Mouse (Mus musculus) MEL (cell line): ENCODE data around the gene Ifih1.

Experiments
- CHD2 ChIP-seq: IDR thresholded peaks from 2 replicates; pipeline ENCODE4 v1.6.1; 2011; ENCODE audit warnings: low read length, improper control_type of control experiment
- CTCF ChIP-seq, 3 experiments: IDR thresholded peaks in 2 of 3; conservative IDR thresholded peaks in 1 of 3; 2 replicates each; pipeline ENCODE4 v1.5.1; 2011 to 2012; ENCODE audit warnings: low read length in 3 of 3, low read depth in 2 of 3, mild to moderate bottlenecking in 2 of 3, improper control_type of control experiment in 1 of 3, inconsistent platforms in 1 of 3, mixed read lengths in 1 of 3, moderate library complexity in 1 of 3; ENCODE audit not compliant: control insufficient read depth in 1 of 3, insufficient read depth in 1 of 3, poor library complexity in 1 of 3, severe bottlenecking in 1 of 3
- ELF1 ChIP-seq: IDR thresholded peaks from 2 replicates; pipeline ENCODE4 v1.6.1; 2014; ENCODE audit warnings: low read depth, mild to moderate bottlenecking, inconsistent platforms, low read length, improper control_type of control experiment, moderate library complexity
- HCFC1 ChIP-seq: IDR thresholded peaks from 2 replicates; pipeline ENCODE4 v1.6.1; 2012; ENCODE audit warnings: low read depth, mild to moderate bottlenecking, inconsistent platforms, low read length, improper control_type of control experiment, moderate library complexity
- KAT2A ChIP-seq: conservative IDR thresholded peaks from 2 replicates; pipeline ENCODE4 v1.6.1; 2012; ENCODE audit warnings: low read depth, low read length, improper control_type of control experiment, inconsistent platforms
- MAZ ChIP-seq: IDR thresholded peaks from 2 replicates; pipeline ENCODE4 v1.6.1; 2012; ENCODE audit warnings: low read depth, mild to moderate bottlenecking, inconsistent platforms, low read length, improper control_type of control experiment
- MEF2A ChIP-seq: IDR thresholded peaks from 2 replicates; pipeline ENCODE4 v1.6.1; 2014; ENCODE audit warnings: low read depth, mild to moderate bottlenecking, inconsistent platforms, low read length, improper control_type of control experiment; ENCODE audit not compliant: poor library complexity, insufficient replicate concordance, severe bottlenecking; ENCODE audit errors: extremely low read depth
- POLR2A ChIP-seq, 2 experiments: IDR thresholded peaks; 2 replicates each; pipeline ENCODE4 v1.6.1; 2011 to 2012; ENCODE audit warnings: low read length in 2 of 2, mild to moderate bottlenecking in 2 of 2, control low read depth in 1 of 2, improper control_type of control experiment in 1 of 2, low read depth in 1 of 2, moderate library complexity in 1 of 2; ENCODE audit not compliant: control insufficient read depth in 1 of 2, insufficient read depth in 1 of 2, poor library complexity in 1 of 2
- POLR2AphosphoS2 ChIP-seq: IDR thresholded peaks from 2 replicates; pipeline ENCODE4 v1.6.1; 2011; ENCODE audit warnings: low read length, improper control_type of control experiment
- RCOR1 ChIP-seq: IDR thresholded peaks from 2 replicates; pipeline ENCODE4 v1.6.1; 2012; ENCODE audit warnings: low read depth, mild to moderate bottlenecking, inconsistent platforms, low read length, improper control_type of control experiment
- SIN3A ChIP-seq: IDR thresholded peaks from 2 replicates; pipeline ENCODE4 v1.6.1; 2012; ENCODE audit warnings: low read length, improper control_type of control experiment, inconsistent platforms
- TAL1 ChIP-seq: IDR thresholded peaks from 2 replicates; pipeline ENCODE4 v1.6.1; 2012; ENCODE audit warnings: mild to moderate bottlenecking, inconsistent platforms, low read length, moderate library complexity, mixed read lengths
- TCF12 ChIP-seq: IDR thresholded peaks from 2 replicates; pipeline ENCODE4 v1.6.1; 2014; ENCODE audit warnings: low read depth, mild to moderate bottlenecking, inconsistent platforms, low read length, improper control_type of control experiment, moderate library complexity
- USF2 ChIP-seq, 2 experiments: IDR thresholded peaks; 2 replicates each; pipeline ENCODE4 v1.6.1; 2011 to 2012; ENCODE audit warnings: improper control_type of control experiment in 2 of 2, low read length in 2 of 2, borderline replicate concordance in 1 of 2, inconsistent platforms in 1 of 2, low read depth in 1 of 2, mild to moderate bottlenecking in 1 of 2; ENCODE audit not compliant: insufficient read depth in 1 of 2

DNA sequence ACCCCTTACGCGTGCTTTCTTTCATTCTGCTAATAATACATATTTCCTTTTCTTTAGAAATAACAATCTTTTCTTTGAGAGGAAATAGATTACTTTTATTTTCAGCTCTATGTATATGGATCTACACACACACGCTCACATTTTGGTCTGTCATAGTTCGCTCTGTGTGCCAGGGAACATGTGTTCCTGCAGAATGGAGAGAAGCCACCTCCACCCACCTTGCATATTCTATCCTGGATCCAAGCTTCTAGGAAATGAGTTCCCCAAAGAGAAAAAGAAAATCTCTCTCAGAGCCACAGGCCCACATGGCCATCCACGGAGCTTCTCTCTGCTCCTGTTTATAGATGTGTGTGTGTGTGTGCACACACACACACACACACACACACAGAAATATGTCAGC is 17.7 kb downstream of the Ifih1 start:
- TF ChIP-seq POLR2A (IDR thresholded peaks at IDR 0.05; ENCODE audit: control insufficient read depth in 1 of 2, insufficient read depth in 1 of 2, low read depth in 1 of 2, low read length in 2 of 2, poor library complexity in 1 of 2), result no peak
- no peak for TF ChIP-seq RCOR1
- TF ChIP-seq HCFC1, result no peak
- no peak for TF ChIP-seq MEF2A
- no peak for TF ChIP-seq TCF12
- no peak for TF ChIP-seq POLR2AphosphoS2
- TF ChIP-seq TAL1, result no peak
- no peak for TF ChIP-seq CTCF (IDR thresholded peaks at IDR 0.05 in 2 of 3, conservative IDR thresholded peaks at IDR 0.05 in 1 of 3; ENCODE audit: control insufficient read depth in 1 of 3, insufficient read depth in 1 of 3, low read depth in 2 of 3, low read length in 3 of 3, poor library complexity in 1 of 3, severe bottlenecking in 1 of 3)
- no peak for TF ChIP-seq USF2 (IDR thresholded peaks at IDR 0.05; ENCODE audit: borderline replicate concordance in 1 of 2, insufficient read depth in 1 of 2, low read depth in 1 of 2, low read length in 2 of 2)
- no peak for TF ChIP-seq CHD2
- TF ChIP-seq SIN3A, result no peak
- no peak for TF ChIP-seq MAZ
- TF ChIP-seq KAT2A, result no peak
- TF ChIP-seq ELF1, result no peak
